Mouse (Mus musculus): ENCODE data around the gene Samd8. TPM values are rescaled to one million over a fixed set of nuclear protein-coding genes. Genes with fewer than 3 reads are reported as not detected.

Gene Samd8
- total RNA-seq, 2 experiments from 2014 or later = 75.1 to 79.7 TPM

DNA sequence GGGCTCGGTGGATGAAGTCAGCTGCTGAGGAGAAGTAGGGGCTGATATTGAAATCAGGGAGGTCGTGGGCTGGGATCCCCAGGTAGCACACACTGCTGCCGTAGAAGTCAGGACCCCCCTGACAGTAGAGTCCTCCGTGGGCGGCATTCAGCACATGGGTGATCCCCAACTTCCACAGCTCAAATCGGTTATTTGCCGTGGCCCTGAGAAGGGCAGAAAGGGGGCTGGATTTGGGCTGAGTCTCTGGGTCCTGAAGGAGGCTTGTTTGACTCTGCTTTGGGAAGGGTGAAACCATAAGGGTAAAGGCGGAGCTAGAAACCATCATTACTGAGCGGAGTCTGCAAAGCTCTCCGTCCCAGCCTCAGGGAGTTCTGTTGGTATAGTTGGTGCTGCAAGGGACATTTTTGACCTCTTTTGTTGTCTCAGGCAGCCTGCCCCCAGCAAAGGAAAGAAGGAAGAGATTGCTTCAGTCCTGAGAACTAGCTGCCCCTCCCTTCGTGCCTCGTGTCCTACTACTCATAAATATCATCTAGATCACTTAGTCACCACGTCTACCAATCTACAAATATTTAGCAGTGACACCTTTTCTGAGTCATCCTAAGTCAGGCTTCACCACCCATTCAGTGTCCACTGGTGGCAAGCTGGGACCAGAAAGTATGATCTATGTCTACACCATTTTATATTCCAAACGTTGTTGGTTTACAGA, 2.7 kb upstream of the Samd8 start:
- no peak overlapping the region for H3K27ac ChIP-seq
- no peak for TF ChIP-seq CTCF (IDR thresholded peaks at IDR 0.05)
- intact Hi-C loops (cut with DNase I) = no loop called here
- no peak overlapping the region for H3K4me3 ChIP-seq
- DNase-seq (ENCODE audit: extremely low spot score in 1 of 2, low spot score in 2 of 2) = no peak

DNA sequence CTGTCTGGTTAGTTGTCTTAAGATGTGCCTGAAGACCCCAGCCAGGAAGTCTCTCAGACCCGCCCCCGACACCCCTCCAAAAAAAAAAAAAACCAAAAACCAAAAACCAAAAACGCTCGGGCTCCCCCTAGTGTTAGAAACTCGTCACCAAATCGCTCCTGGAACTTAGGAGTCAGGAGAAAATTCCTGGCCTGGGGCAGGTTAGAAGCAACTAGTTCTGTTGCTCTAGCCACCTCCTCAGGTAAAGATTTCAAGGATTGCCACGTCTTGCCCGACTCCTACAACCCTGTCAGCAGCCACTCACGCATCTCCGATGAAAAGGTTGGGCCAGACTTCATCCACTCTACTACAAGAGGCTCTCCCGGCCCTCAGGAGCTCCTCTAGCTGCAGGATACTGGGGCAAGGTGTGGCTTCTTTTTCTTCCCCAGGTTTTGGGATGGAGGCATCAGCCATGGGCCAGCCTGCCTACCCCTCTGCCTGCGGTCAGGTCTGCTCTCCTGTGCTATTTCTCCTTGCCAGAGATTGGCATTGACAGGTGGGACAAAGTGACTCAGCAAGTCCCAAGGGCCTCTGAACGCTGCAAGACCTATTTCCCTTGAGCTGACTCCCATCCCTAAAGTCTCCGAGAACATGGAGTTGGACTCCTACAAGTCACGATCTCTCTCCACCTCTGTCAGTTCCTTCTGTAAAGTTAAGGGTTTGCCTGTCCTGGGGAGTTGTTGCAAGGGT, 2.0 kb upstream of the Samd8 start:
- H3K4me3 ChIP-seq = no peak overlapping the region
- DNase-seq (ENCODE audit: extremely low spot score in 1 of 2, low spot score in 2 of 2) = peak; percentile 48
- peak; percentile 71 for TF ChIP-seq CTCF (IDR thresholded peaks at IDR 0.05)
- intact Hi-C loops (cut with DNase I) = no loop called here
- no peak overlapping the region for H3K27ac ChIP-seq

GRCm38 (mm10) chr14:21750881-21751542, 681 bp downstream of the Samd8 start, which contains the start of gene Dusp13:
Gene Dusp13 (minus strand): TSS chr14:21751181.
- no peak for TF ChIP-seq CTCF (IDR thresholded peaks at IDR 0.05)
- Histone ChIP-seq H3K27ac (peak within 1 kb of the TSS; percentile 88), H3K4me3 (peak within 1 kb of the TSS; percentile 98)
- intact Hi-C loops (cut with DNase I) = loop anchor here (5.0 kb wide), 3 partner anchors 41 to 96 kb away; partner anchors contain the start of genes Comtd1 and Vdac2
- peak; percentile 60 to 66 for DNase-seq (ENCODE audit: extremely low spot score in 1 of 2, low spot score in 2 of 2)

DNA sequence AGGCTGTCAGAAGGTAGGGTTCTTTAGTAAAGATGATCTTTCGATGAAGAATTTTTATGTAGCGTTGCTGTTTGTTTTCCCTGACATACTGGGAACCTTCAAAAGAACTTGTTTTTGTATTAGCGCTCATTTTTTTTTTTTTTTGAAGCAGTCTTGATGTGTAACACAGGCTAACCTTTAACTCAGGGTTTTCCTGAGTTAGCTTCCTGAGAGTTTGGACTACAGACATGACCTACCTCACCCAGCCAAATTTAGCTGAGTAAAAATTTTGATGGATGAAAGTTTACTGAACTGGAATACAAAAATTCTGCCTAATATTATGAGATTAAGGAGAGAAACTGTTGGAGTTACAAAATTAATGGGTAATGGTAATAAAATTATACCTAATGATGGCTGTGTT, 2.1 kb downstream of the Samd8 start:
- H3K27ac ChIP-seq = no peak overlapping the region
- no peak for DNase-seq (ENCODE audit: extremely low spot score in 1 of 2, low spot score in 2 of 2)
- intact Hi-C loops (cut with DNase I) = loop anchor here (2.0 to 5.0 kb wide), 4 partner anchors 20 to 95 kb away; partner anchors contain the start of genes Comtd1 and Vdac2
- H3K4me3 ChIP-seq = peak overlapping the region; percentile 98
- TF ChIP-seq CTCF (IDR thresholded peaks at IDR 0.05) = no peak

DNA sequence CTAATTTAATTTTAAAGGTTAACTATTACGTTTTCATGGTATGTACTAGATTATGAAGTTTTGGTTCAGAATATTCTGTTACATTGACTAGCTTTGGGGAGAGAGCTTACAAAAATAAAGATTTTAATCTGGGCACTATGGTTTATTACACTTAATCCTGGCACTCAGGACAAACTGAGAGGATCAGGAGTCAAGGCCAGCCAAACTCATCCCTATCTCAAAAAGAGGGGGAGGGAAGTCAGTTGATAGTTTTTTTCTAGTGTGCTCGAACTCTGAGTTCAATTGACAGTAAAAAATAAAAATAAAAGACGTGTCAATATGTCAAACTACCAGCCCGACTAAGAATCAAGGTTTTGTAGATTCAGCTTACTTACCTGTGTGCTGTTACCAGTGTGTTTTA, 3.0 kb downstream of the Samd8 start:
- no peak for DNase-seq (ENCODE audit: extremely low spot score in 1 of 2, low spot score in 2 of 2)
- no peak for TF ChIP-seq CTCF (IDR thresholded peaks at IDR 0.05)
- intact Hi-C loops (cut with DNase I) = loop anchor here (2.0 to 5.0 kb wide), 4 partner anchors 19 to 94 kb away; partner anchors contain the start of genes Comtd1 and Vdac2
- Histone ChIP-seq H3K4me3 (no peak overlapping the region), H3K27ac (no peak overlapping the region)

- no peak for TF ChIP-seq CTCF (IDR thresholded peaks at IDR 0.05)
- no peak overlapping the region for H3K27ac ChIP-seq
- H3K4me3 ChIP-seq = no peak overlapping the region
- no peak for DNase-seq (ENCODE audit: extremely low spot score in 1 of 2, low spot score in 2 of 2)
- intact Hi-C loops (cut with DNase I) = no loop called here
Observed at GRCm38 (mm10) chr14:21761560-21761959, 11.2 kb downstream of the Samd8 start.

- Histone ChIP-seq H3K4me3 (no peak overlapping the region), H3K27ac (no peak overlapping the region)
- no peak for DNase-seq (ENCODE audit: extremely low spot score in 1 of 2, low spot score in 2 of 2)
- intact Hi-C loops (cut with DNase I) = no loop called here
- no peak; the same call in 1 of the 2 replicates for TF ChIP-seq CTCF (IDR thresholded peaks at IDR 0.05)
Observed at GRCm38 (mm10) chr14:21763736-21764135, 13.4 kb downstream of the Samd8 start.

- H3K4me3 ChIP-seq = no peak overlapping the region
- DNase-seq (ENCODE audit: extremely low spot score in 1 of 2, low spot score in 2 of 2) = no peak
- TF ChIP-seq CTCF (IDR thresholded peaks at IDR 0.05) = no peak
- no peak overlapping the region for H3K27ac ChIP-seq
- intact Hi-C loops (cut with DNase I) = no loop called here
Observed at GRCm38 (mm10) chr14:21764646-21765045, 14.3 kb downstream of the Samd8 start.

DNA sequence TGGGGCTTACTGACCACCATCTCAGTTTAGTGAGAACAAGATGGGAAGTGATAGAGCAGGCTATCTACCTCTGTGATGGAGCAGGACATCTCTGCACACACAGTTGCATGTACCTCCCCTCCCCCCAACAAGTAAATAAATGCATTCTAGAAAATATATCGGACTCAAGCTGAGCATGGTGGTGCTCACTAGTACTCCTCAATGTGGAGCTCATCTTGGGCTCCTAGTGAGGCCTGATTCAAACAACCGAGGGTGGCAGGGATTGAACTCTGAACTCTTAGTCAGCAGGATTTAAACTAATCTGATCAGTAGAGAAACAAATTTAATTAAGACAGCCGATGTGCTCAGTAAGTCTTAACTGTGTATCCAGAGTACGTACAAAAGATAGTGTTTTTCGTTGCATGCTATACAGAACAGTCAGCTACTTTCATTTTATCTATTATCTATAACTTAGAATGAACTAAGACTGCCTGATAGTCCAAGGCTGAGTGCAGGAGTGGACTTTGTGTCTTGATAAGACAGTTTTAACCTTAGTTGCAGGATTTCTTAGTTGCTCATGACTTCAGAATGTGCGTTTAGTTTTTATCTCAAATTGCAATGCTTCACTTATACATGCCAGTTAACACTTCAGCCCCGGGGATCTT, 15.5 kb downstream of the Samd8 start:
- no peak for DNase-seq (ENCODE audit: extremely low spot score in 1 of 2, low spot score in 2 of 2)
- Histone ChIP-seq H3K4me3 (no peak overlapping the region), H3K27ac (no peak overlapping the region)
- TF ChIP-seq CTCF (IDR thresholded peaks at IDR 0.05) = no peak
- intact Hi-C loops (cut with DNase I) = no loop called here

DNA sequence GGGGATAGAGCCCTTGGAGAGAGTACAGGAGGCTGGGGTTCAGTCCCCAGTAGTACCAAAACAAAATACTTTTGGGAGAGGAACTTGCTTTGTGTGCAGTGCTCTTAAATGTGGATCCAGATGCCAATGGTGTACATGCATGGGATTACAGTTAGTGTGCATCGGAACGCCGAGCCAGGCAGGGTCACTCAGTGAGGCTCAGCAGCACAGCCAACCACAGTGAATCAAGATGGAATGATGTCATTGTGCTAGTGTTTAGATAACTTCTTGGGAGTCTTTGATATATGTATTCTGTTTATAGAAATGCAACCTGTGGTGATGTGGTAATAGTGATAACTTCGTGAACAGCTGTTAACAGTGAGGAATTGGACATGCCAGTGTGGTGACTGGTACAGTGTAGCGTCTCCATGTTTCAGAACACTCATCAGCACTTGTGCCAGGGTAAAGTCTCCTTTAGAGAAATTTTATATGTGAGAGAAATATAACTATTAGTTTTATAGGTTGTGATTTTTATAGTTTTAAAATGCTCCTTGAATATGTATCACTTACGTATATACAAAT, 16.1 kb downstream of the Samd8 start:
- TF ChIP-seq CTCF (IDR thresholded peaks at IDR 0.05) = no peak
- intact Hi-C loops (cut with DNase I) = no loop called here
- DNase-seq (ENCODE audit: extremely low spot score in 1 of 2, low spot score in 2 of 2) = no peak
- Histone ChIP-seq H3K27ac (no peak overlapping the region), H3K4me3 (no peak overlapping the region)
